Mouse (Mus musculus) heart, embryonic 15.5 days (tissue): ENCODE results near the gene Slc43a2. TPM values are rescaled to one million over a fixed set of nuclear protein-coding genes. Genes with fewer than 3 reads are reported as not detected.

Source experiments
- ATAC-seq: fragments of 200-750 bp; cut with Nextera tagmentation; replicated peaks from 2 replicates; pipeline ENCODE4 v1.8.0; 2017; ENCODE audit warnings: low read depth, moderate TSS enrichment; ENCODE audit not compliant: insufficient number of reproducible peaks, insufficient read depth, low FRiP score
- H3K27ac ChIP-seq: fragments of 300-500 bp; sonication (generic); 2 replicates; pipeline ENCODE4 v1.5.1; 2015; ENCODE audit warnings: mild to moderate bottlenecking, inconsistent platforms
- H3K27me3 ChIP-seq: fragments of 300-500 bp; sonication (generic); 2 replicates; pipeline ENCODE4 v1.6.1; 2015; ENCODE audit warnings: inconsistent platforms
- H3K36me3 ChIP-seq: fragments of 300-500 bp; sonication (generic); 2 replicates; pipeline ENCODE4 v1.6.1; 2015; ENCODE audit warnings: mild to moderate bottlenecking, inconsistent platforms
- H3K4me1 ChIP-seq: fragments of 300-500 bp; sonication (generic); replicated peaks from 2 replicates; pipeline ENCODE4 v1.6.1; 2015; ENCODE audit warnings: inconsistent platforms
- H3K4me2 ChIP-seq: fragments of 300-500 bp; sonication (generic); 2 replicates; pipeline ENCODE4 v1.6.1; 2015; ENCODE audit warnings: inconsistent platforms, mild to moderate bottlenecking, moderate library complexity
- H3K4me3 ChIP-seq: fragments of 300-500 bp; sonication (generic); 2 replicates; pipeline ENCODE4 v1.5.1; 2015; ENCODE audit warnings: mild to moderate bottlenecking, inconsistent platforms
- H3K9ac ChIP-seq: fragments of 300-500 bp; sonication (generic); 2 replicates; pipeline ENCODE4 v1.6.1; 2015; ENCODE audit warnings: mild to moderate bottlenecking, inconsistent platforms
- H3K9me3 ChIP-seq: fragments of 300-500 bp; sonication (generic); replicated peaks from 2 replicates; pipeline ENCODE4 v1.6.1; 2016; ENCODE audit warnings: inconsistent platforms
- WGBS: fragments of 180-500 bp; shearing (Covaris S2); methylation state at CpG from one replicate; pipeline ENCODE4 v1.1.7; 2015; ENCODE audit warnings: mixed read lengths; 5-methylcytosine and 5-hydroxymethylcytosine counted together
- microRNA-seq: library from miRNA; unstranded; fragments of <30 nt; microRNA quantifications from one replicate; pipeline ENCODE4, GENCODE M21; 2016
- polyA plus RNA-seq: library from polyadenylated mRNA; unstranded; fragments of >200 nt; fragmentation: Nextera tagmentation; extraction: Ambion mirVana; gene quantifications from 2 replicates; pipeline ENCODE4 v1.2.1, GENCODE M21; 2015

Slc43a2 gene
- polyA plus RNA-seq, 1 experiment from 2014 or later = 2.6 TPM

DNA sequence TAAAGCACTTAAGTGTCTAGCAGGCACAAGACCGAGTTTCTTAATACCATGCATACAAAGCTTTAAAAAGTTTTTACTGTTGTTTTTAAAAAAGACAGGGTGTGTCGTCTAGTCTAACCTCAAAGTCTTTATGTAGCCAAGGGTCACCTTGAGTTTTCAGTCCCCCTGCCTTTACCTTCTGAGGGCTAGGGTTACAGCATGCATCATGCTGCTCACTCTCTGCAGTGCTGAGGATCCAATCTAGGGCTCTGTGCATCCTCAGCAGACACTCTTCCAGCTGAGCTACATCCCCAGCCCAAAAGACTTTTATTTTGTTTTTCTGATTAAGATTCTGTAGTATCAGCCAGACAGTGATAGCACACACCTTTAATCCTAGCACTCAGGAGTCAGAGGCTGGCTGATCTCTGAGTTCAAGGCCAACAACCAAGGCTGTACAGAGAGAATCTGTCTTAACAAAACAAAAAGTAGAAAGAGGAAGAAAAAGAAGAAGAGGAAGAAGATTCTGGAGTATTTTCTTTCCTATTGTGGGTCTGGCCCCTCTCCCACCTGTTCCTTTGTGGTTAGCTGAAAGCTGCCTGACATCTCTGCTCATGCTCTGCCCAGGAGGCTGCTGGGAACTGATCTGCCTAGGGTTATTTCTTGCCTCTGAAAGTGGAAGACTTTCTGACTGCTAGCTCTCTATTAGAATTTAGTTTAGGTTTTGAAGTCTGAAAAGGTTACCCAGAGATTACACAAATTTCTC is 91.3 kb downstream of the Slc43a2 start:
- H3K4me1 ChIP-seq = peaks cover 60% of the 10 kb centered on the region
- no peaks in the 10 kb centered on the region for H3K9me3 ChIP-seq
- no peak overlapping the region for H3K4me2 ChIP-seq
- peaks cover 51% of the 10 kb centered on the region for H3K36me3 ChIP-seq
- H3K27ac ChIP-seq = peak overlapping the region; percentile 98
- H3K4me3 ChIP-seq = no peak overlapping the region
- 44% methylated on average over 2 of the region's 2 CpGs for WGBS
- H3K9ac ChIP-seq = no peak overlapping the region
- no peak for ATAC-seq
- no peaks in the 10 kb centered on the region for H3K27me3 ChIP-seq

GRCm38 (mm10) chr11:75624102-75624554 is 92.6 kb downstream of the Slc43a2 start:
- H3K4me3 ChIP-seq = 0 out of 2 replicates have a peak overlapping the region, but pooled peaks have one; percentile 13
- peak overlapping the region; percentile 98 for H3K27ac ChIP-seq
- H3K4me2 ChIP-seq = peak overlapping the region; percentile 39
- WGBS = 7% methylated on average over 2 of the region's 2 CpGs
- H3K4me1 ChIP-seq = peaks cover 60% of the 10 kb centered on the region
- 0 out of 2 replicates have a peak overlapping the region, but pooled peaks have one; percentile 17 for H3K9ac ChIP-seq
- H3K36me3 ChIP-seq = peaks cover 49% of the 10 kb centered on the region
- H3K9me3 ChIP-seq = no peaks in the 10 kb centered on the region
- peak; percentile 79 for ATAC-seq
- H3K27me3 ChIP-seq = no peaks in the 10 kb centered on the region

DNA sequence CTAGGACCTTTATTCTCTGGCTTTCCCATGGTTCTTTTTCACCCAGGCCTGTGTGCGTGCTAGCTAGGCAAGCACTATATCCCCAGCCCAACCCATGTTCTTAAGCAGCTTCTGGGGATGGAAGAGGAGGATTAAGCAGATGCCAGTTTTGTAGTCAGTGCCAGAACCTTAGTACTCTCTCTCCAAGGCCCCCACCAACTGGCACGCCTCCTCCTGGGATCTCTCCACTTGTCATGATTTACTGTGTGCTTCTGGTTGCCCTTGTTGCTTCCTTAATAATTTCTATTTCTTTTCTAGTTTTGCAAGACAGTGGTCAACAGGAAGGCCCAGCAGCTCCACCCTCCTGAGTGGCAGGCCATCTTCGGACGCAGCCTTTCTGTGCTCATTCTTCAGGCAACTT is 94.3 kb downstream of the Slc43a2 start:
- H3K27me3 ChIP-seq = no peaks in the 10 kb centered on the region
- peak overlapping the region; percentile 98; the same call in 1 of the 2 replicates for H3K27ac ChIP-seq
- no peaks in the 10 kb centered on the region for H3K9me3 ChIP-seq
- ATAC-seq = no peak
- H3K4me2 ChIP-seq = no peak overlapping the region
- H3K4me1 ChIP-seq = peaks cover 57% of the 10 kb centered on the region
- no peak overlapping the region for H3K9ac ChIP-seq
- peaks cover 40% of the 10 kb centered on the region for H3K36me3 ChIP-seq
- WGBS = 88% methylated on average over 4 of the region's 4 CpGs
- no peak overlapping the region for H3K4me3 ChIP-seq

Small RNAs within 50 kb of the gene (microRNA-seq; reads per million reads assigned to microRNA genes)
- gene Mir3971 = not detected

Other genes starting within 250 kb of the Slc43a2 start
- gene Rpa1, start 183.4 kb upstream of the Slc43a2 start, polyA plus RNA-seq = 83.6 and 86.2 TPM in 2 replicates
- gene Smyd4, start 183.3 kb upstream of the Slc43a2 start, polyA plus RNA-seq = 12.3 and 13.4 TPM in 2 replicates
- 34.7 and 54.2 TPM in 2 replicates for gene Serpinf1, start 109.0 kb upstream of the Slc43a2 start, polyA plus RNA-seq
- 0.35 and 4.3 TPM in 2 replicates for gene Serpinf2, start 92.1 kb upstream of the Slc43a2 start, polyA plus RNA-seq
- gene Wdr81, start 77.0 kb upstream of the Slc43a2 start, polyA plus RNA-seq = 3.1 and 4.5 TPM in 2 replicates
- gene Tlcd2, start 70.0 kb upstream of the Slc43a2 start, polyA plus RNA-seq = 7.9 and 13.4 TPM in 2 replicates
- 24.8 and 37.1 TPM in 2 replicates for gene Prpf8, start 44.9 kb upstream of the Slc43a2 start, polyA plus RNA-seq
- 7.7 and 9.2 TPM in 2 replicates for gene Rilp, start 21.6 kb upstream of the Slc43a2 start, polyA plus RNA-seq
- gene Scarf1, start 18.2 kb upstream of the Slc43a2 start, polyA plus RNA-seq = 10.4 and 13.0 TPM in 2 replicates
- gene Pitpna, start 56.4 kb downstream of the Slc43a2 start, polyA plus RNA-seq = 63.4 and 75.2 TPM in 2 replicates
- 19.6 and 28.8 TPM in 2 replicates for gene Inpp5k, start 99.3 kb downstream of the Slc43a2 start, polyA plus RNA-seq
- gene Myo1c, start 118.8 kb downstream of the Slc43a2 start, polyA plus RNA-seq = 62.1 and 79.0 TPM in 2 replicates
- 82.3 and 95.8 TPM in 2 replicates for gene Crk, start 147.6 kb downstream of the Slc43a2 start, polyA plus RNA-seq
- gene Ywhae, start 201.2 kb downstream of the Slc43a2 start, polyA plus RNA-seq = 611 and 667 TPM in 2 replicates